Mouse (Mus musculus) adrenal gland, postnatal 36 days (tissue): ENCODE measurements around the gene Dhdh. TPM values are rescaled to one million over a fixed set of nuclear protein-coding genes. Genes with fewer than 3 reads are reported as not detected.

ENCODE experiments used
- DNase-seq, 2 experiments: peaks; one replicate each; pipeline ENCODE4 v3.0.0; 2021; ENCODE audit warnings: mixed read lengths in 1 of 2
- microRNA-seq: library from miRNA; unstranded; fragments of <30 nt; microRNA quantifications from one replicate; pipeline ENCODE4 v1.2.0, GENCODE M21; 2021
- total RNA-seq, 2 experiments: library from RNA; stranded (reverse); gene quantifications; 2 replicates each; pipeline ENCODE4 v1.2.3; 2021

The Dhdh gene
- total RNA-seq, 2 experiments from 2014 or later: 57.8 to 75.6 TPM

- peak; percentile 85 to 89 for DNase-seq
Observed at GRCm38 (mm10) chr7:45451344-45451982, 37.1 kb downstream of the Dhdh start.

GRCm38 (mm10) chr7:45449974-45450373 is 38.6 kb downstream of the Dhdh start:
- no peak for DNase-seq

- DNase-seq: peak in 1 of 2 experiments; percentile 64
Observed at GRCm38 (mm10) chr7:45447325-45447990, 41.1 kb downstream of the Dhdh start.

GRCm38 (mm10) chr7:45446589-45446988 is 42.0 kb downstream of the Dhdh start:
- DNase-seq: no peak

- DNase-seq: peak in 1 of 2 experiments; percentile 57
Observed at GRCm38 (mm10) chr7:45443526-45444420, 44.8 kb downstream of the Dhdh start.

- no peak for DNase-seq
Observed at GRCm38 (mm10) chr7:45437521-45438276, 50.9 kb downstream of the Dhdh start, which contains the start of gene Ruvbl2. Ruvbl2 (minus strand) TSS chr7:45438096.

- DNase-seq: no peak
Observed at GRCm38 (mm10) chr7:45437046-45437445, 51.6 kb downstream of the Dhdh start.

GRCm38 (mm10) chr7:45436444-45436843 is 52.2 kb downstream of the Dhdh start:
- DNase-seq: no peak

- DNase-seq: peak in 1 of 2 experiments; percentile 45
Observed at GRCm38 (mm10) chr7:45435038-45435437, 53.6 kb downstream of the Dhdh start.

- DNase-seq: peak; percentile 100
Observed at GRCm38 (mm10) chr7:45434203-45435015, 54.2 kb downstream of the Dhdh start, which contains the start of gene Gys1. Gys1 (plus strand) TSS chr7:45434844.

GRCm38 (mm10) chr7:45433835-45434202 is 54.8 kb downstream of the Dhdh start:
- no peak for DNase-seq

GRCm38 (mm10) chr7:45426556-45426955 is 62.0 kb downstream of the Dhdh start:
- DNase-seq: no peak

GRCm38 (mm10) chr7:45421194-45421593 is 67.4 kb downstream of the Dhdh start:
- DNase-seq: no peak

Small RNA genes within 50 kb of the gene (microRNA-seq; reads per million reads assigned to microRNA genes)
- gene Gm22133: 0.75 reads per million

Other genes starting within 250 kb of the Dhdh start
- gene Cd37, start 249.7 kb downstream of the Dhdh start, total RNA-seq: 1 to 10 TPM; 2.2 to 4.1 TPM
- not detected for gene Slc6a16, start 247.7 kb downstream of the Dhdh start, total RNA-seq
- under 1 TPM in 1 of 2 experiments, not detected in 1; 0.13 TPM for gene Slc6a21, start 211.3 kb downstream of the Dhdh start, total RNA-seq
- gene Trpm4, start 155.0 kb downstream of the Dhdh start, total RNA-seq: 1 to 10 TPM; 5.7 to 8.5 TPM
- gene Hrc, start 153.5 kb downstream of the Dhdh start, total RNA-seq: under 1 TPM in 1 of 2 experiments, not detected in 1; 0.13 TPM
- 1 to 10 TPM; 1.5 to 1.7 TPM for gene Ppfia3, start 121.8 kb downstream of the Dhdh start, total RNA-seq
- 1 to 10 TPM in 1 of 2 experiments, under 1 TPM in 1; 0.70 to 2.8 TPM for gene Lin7b, start 118.2 kb downstream of the Dhdh start, total RNA-seq
- 100 to 1,000 TPM; 223 to 308 TPM for gene Snrnp70, start 93.1 kb downstream of the Dhdh start, total RNA-seq
- gene Kcna7, start 83.2 kb downstream of the Dhdh start, total RNA-seq: not detected
- not detected for gene Ntf5, start 75.1 kb downstream of the Dhdh start, total RNA-seq
- gene Lhb, start 68.0 kb downstream of the Dhdh start, total RNA-seq: not detected
- gene Gys1, start 54.0 kb downstream of the Dhdh start, total RNA-seq: 10 to 100 TPM; 41.7 to 43.9 TPM
- gene Ruvbl2, start 50.7 kb downstream of the Dhdh start, total RNA-seq: 10 to 100 TPM; 50.3 to 56.3 TPM
- gene Ftl1, start 28.9 kb downstream of the Dhdh start, total RNA-seq: 1,000 to 10,000 TPM in 1 of 2 experiments, 100 to 1,000 TPM in 1; 896 to 1,448 TPM
- gene Bax, start 21.9 kb downstream of the Dhdh start, total RNA-seq: 10 to 100 TPM; 60.1 to 64.5 TPM
- gene Tulp2, start 6.9 kb downstream of the Dhdh start, total RNA-seq: 1 to 10 TPM in 1 of 2 experiments, under 1 TPM in 1; 0.86 to 2.1 TPM
- 10 to 100 TPM; 39.2 to 52.3 TPM for gene Gm45808, start 2.0 kb downstream of the Dhdh start, total RNA-seq
- 100 to 1,000 TPM; 263 to 267 TPM for gene Nucb1, start 21.6 kb upstream of the Dhdh start, total RNA-seq
- gene Ppp1r15a, start 37.5 kb upstream of the Dhdh start, total RNA-seq: 10 to 100 TPM; 45.7 to 68.4 TPM
- 1 to 10 TPM; 3.5 to 4.2 TPM for gene Plekha4, start 37.5 kb upstream of the Dhdh start, total RNA-seq
- gene Hsd17b14, start 66.1 kb upstream of the Dhdh start, total RNA-seq: 1 to 10 TPM in 1 of 2 experiments, under 1 TPM in 1; 0.56 to 1.2 TPM
- 100 to 1,000 TPM; 165 to 289 TPM for gene Bcat2, start 81.3 kb upstream of the Dhdh start, total RNA-seq
- gene Fgf21, start 126.7 kb upstream of the Dhdh start, total RNA-seq: under 1 TPM in 1 of 2 experiments, not detected in 1; 0.33 TPM
- not detected for gene Fut1, start 128.5 kb upstream of the Dhdh start, total RNA-seq
- gene Izumo1, start 133.0 kb upstream of the Dhdh start, total RNA-seq: under 1 TPM; 0.16 to 0.20 TPM
- gene Rasip1, start 138.7 kb upstream of the Dhdh start, total RNA-seq: 10 to 100 TPM; 18.7 to 26.0 TPM
- gene Mamstr, start 151.2 kb upstream of the Dhdh start, total RNA-seq: 10 to 100 TPM in 1 of 2 experiments, 1 to 10 TPM in 1; 3.0 to 11.0 TPM
- gene Fut2, start 177.6 kb upstream of the Dhdh start, total RNA-seq: under 1 TPM in 1 of 2 experiments, not detected in 1; 0.17 TPM
- under 1 TPM; 0.23 to 0.83 TPM for gene Ntn5, start 195.2 kb upstream of the Dhdh start, total RNA-seq
- gene Sec1, start 205.6 kb upstream of the Dhdh start, total RNA-seq: under 1 TPM; 0.23 to 0.99 TPM
- 10 to 100 TPM in 1 of 2 experiments, 1 to 10 TPM in 1; 8.6 to 10.2 TPM for gene Car11, start 211.0 kb upstream of the Dhdh start, total RNA-seq
- 100 to 1,000 TPM; 125 to 262 TPM for gene Dbp, start 216.3 kb upstream of the Dhdh start, total RNA-seq
- 1,000 to 10,000 TPM; 1,050 to 1,062 TPM for gene Rpl18, start 226.7 kb upstream of the Dhdh start, total RNA-seq
- gene Sphk2, start 229.2 kb upstream of the Dhdh start, total RNA-seq: 10 to 100 TPM; 35.5 to 35.6 TPM
- gene Fam83e, start 232.4 kb upstream of the Dhdh start, total RNA-seq: under 1 TPM; 0.36 to 0.46 TPM
- gene Spaca4, start 237.0 kb upstream of the Dhdh start, total RNA-seq: not detected